Mouse (Mus musculus) spleen, postnatal 4 days (tissue): ENCODE data around the gene Ciart.
"Not testable (repeated sequence)": the region's sequence is repeated elsewhere in the genome, so short reads cannot be mapped to it uniquely, and the experiment has no call there.

ENCODE experiments used
- DNase-seq, 2 experiments: peaks; one replicate each; pipeline ENCODE4 v3.0.0; 2022; ENCODE audit warnings: low spot score in 2 of 2

Ciart gene

DNA sequence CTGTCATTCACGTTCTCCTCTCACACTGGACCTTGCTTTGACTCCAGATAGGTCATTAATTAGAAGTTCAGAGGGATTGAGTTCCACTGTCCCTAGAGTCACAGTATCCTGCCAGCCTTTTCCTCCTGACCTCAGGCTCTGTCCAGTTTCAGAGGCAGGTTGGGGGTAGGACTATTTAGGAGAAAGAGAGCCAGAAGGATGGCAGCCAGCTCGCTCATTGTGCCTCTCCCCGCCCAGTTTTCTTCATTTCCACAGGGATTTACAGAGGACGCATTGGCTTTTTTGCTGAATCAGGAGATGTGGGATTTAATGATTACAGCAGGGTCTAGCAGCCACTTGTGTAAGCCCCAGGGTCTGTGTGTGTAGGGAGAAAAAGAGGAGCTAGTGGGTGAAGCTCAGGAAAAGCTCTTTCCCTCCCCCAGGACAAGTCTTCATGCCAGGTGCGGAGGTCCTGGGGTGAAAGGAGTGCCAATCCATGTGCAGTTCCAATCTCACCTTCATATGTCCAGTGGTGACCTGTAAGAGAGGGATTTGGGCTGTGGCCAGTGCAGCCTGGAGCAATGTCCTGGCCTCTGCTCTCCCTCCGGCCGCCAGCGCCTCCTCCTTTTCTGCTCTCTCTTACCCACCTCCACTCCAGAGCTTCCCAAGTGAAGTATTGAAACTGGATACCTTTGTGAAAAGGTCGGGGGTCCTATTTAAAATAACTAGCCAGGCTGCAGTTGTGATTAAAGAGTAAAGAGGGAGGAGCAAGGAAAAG is 19.7 kb upstream of the Ciart start:
- DNase-seq = no peak

DNA sequence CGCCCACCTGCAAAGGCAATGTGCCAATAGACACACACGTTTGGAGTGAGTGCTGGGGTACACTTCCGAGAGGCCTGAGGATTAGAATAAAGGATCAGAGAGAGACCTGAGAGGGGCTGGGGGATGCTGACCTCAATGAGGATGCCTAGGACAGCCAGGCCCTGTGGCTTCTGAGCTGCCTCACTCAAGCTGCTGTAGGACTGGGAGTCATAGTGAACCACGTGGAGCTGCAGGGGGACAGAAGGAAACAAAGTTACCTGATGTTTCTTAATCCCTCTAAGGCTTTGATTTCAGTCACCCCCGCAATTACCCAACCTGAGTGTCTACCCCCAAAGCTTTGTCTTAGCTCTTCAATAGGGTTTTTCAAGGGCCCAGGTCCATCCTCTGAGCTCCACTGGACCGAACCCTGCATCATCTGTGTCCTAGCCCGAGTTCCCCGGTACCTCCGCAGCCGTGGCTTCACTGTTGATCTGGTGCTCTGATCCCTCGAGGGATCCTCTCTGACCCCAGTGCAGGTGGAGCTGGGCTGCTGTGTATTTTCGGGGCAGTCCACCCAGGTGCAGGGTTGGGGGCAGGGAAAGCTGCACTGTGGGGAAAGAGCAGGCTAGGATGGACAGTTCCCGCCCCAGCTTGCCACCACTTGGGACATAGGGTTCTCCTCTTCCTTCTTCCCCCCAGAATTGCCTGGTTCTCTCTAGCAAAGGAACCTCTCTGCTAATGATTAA is 17.9 kb upstream of the Ciart start:
- DNase-seq = no peak

DNA sequence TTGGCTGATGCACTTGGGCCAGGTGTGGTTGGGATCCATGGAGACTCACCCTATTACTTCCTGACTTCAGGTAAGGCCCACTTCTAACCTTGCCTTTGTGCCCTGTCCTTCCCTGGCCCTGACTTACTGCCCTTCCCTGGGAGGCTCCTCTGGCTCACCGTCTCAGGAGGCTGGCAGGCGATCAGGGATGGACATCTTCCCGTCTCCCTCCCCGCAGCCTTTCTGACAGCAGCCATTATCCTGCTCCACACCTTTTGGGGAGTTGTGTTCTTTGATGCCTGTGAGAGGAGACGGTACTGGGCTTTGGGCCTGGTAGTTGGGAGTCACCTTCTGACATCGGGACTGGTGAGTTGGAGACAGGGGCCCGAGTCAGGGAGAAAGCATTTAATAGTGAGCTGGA is 13.4 kb upstream of the Ciart start:
- DNase-seq = not testable (repeated sequence)

DNA sequence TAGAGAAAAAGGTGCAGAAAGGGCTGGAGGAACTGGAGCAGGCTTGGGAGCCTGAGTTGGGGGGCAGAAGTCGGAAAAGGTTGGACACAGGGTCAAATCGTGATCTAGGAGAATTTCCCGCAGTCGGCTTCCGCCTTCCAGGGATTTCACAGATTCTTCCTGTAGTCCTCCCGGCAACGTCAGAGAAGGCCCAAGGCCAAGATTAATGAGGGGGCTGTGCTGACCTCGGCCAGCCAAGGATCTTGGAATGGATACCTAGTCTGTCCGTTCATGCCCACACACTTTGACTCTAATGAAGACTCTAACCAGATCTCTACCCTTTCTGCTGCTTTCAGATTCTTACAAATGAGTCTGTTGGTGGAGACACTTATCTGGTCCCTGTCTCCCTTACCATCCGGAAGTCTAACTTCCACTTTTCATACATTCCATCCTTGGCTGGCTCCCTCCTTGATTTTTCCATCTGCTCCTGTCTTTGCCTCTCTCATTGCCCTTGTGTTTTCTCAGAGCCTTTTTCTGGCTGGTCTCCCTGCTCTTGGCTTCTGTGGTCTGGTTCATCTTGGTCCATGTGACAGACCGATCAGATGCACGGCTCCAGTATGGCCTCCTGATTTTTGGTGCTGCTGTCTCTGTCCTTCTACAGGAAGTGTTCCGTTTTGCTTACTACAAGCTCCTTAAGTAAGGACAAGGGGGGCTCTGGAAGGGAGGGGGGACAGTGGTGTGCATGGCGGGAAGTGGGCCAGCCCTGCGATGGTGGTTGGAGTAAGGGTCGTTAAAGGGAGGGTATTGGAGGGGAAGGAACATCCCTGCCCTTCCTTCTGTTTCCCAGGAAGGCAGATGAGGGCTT is 12.5 kb upstream of the Ciart start:
- no peak for DNase-seq

DNA sequence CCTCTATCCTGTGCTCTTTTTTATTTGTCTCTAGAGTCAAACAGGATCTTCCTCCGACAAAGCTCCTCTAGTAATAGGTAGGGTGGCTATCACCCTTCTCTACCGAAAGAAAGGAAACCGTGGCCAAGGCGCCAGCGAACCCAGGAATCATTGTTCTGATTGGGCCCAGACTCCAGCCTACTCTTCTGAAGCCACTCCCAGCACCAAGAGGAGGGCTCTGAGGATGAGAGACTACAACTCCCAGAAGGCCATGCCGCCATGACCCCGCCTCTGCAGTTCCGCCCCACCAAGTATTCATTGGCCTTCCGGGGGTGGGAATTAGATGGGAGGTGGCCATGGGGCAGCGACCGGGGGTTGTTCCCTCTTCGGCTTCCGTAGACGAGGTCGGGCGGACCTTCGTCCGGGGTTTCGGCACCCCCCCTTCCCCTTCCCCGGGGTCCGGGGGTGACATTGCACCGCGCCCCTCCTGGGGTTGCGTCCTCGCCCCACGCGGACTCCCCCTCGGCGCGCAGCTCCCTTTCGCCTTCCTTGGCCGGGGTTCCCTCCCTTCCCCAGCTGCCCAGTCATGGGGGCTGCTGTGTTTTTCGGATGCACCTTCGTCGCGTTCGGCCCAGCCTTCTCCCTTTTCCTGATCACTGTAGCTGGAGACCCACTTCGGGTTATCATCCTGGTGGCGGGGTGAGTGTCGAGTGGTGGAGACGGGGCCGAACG is 11.7 kb upstream of the Ciart start, which contains the start of gene Aph1a:
Gene Aph1a, plus strand, starts transcription at position 364 of the 711 bp plus-strand sequence.
- DNase-seq = peak; percentile 94 to 95

DNA sequence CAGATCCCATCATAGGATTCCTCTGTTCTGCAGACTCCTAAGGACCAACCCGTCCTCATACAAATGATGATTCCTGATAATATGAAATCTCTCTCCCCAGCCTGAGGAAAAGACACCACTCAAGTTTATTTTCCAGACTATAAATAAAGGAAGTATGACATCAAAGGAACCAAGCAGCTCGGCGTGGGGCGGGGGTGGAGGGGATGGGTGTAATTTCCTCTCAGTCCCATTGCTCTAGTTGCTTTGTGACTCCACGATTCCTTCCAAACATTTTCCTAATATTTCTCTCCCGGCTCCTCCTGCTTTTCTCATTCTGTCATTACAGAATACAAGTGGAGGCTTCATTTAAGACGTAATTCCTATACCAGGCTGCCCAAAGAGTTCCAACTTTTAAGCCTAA is 11.1 kb upstream of the Ciart start:
- DNase-seq = no peak

DNA sequence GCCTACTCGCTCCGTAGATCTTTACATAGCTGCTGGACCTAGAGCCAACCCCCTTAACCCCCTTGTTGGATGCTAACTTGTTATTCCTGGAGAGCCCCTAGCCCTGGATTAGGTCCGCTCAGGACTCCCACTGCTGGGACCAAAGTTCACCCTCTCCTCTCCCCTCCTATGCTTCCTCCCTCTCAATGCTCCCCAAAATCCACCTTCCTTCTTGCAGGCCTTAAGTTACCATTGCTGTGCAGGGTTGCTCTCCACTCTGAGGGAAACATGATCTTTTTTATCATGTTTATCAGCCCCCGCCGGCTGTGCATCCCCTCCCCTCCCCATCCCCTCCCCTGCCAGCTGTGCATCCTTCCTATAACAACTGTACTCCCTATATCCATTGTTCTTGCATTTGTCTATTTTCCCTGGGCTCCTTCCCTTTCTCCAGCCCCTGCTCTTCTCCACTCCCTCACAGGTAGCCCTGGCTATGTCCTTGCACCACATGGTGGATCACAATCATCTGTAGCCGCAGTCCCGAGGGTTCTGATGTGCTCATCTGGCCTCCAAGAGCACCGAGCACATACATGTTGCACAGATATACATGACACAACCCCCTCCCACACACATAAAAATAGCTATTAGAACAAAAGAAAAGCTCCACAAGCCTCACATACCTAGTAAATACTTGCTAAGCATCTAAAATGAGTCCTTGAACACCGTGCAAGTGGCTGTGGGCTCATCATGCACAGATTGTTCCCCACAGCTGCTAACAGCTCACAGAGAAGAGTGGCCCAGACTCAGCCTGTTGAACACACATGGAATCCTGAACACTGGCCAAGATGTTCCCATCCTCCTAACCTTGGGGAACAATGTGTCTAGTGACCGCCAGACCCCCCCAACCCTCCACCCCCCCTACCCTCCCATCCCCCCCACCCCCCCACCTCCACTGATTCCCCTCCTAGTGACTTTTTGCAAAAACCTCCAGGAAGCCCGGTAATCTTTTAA is 10.3 kb upstream of the Ciart start:
- DNase-seq = no peak

DNA sequence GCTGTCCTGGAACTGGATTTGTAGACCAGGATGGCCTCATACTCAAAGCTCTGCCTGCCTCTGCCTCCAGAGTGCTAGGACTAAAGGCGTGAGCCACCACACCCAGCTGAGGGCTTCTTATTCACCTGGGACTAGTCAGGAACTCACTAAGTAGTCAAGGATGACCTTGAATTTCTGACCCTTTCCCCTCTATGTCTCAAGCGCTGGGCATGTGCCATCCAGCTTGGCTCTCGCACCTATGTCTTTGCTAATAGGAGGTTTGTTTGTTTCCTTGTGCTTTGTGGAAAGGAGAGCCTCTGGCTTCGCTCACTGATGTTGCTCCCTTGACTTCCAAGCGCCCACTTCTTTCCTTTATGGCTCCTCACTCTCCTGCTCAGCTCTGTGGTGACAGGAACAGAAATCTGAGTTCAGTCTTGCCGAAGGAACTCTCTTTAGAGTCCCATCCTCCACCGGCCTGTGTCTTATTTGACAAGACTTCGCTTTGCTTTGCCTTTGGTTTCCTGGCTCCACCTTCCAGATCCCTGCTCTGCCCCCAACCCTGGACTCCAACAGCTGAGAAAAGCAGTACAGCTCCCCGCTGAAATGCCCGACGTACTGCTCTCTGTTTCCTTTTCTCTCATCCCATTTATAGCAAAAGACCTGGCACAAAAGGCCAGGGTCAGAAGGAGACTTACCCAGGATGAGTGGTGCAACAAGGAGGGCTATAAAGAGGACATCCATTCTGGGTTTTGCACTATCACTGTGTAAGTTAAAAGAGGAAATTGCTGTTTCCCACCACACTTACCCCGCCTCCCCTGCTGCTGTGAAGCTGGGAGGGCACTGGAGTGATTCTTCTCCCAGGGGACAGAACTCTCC is 9.4 kb upstream of the Ciart start, which contains the start of gene BC028528:
Gene BC028528, minus strand, starts transcription at position 795 of the 855 bp plus-strand sequence.
- peak; percentile 52 to 71 for DNase-seq

DNA sequence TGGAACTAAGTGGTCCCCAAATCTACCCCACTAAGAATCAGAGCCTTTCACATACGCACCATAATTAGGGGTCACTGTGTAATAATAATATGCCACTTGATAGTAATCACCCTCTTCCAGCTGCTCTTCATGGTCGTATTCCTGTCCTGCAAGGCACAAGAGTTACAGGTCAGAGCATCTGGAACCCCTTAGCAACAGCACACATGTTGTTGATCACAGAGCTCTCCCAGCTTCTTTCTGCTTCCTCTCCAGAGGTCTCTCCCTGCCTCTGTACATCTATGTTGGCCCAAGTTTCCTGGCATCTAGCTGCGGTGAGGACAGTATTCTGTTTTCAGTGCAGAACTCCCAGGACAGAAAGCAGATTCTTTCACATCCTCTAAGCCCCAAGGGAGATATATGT is 7.6 kb upstream of the Ciart start:
- DNase-seq = no peak

DNA sequence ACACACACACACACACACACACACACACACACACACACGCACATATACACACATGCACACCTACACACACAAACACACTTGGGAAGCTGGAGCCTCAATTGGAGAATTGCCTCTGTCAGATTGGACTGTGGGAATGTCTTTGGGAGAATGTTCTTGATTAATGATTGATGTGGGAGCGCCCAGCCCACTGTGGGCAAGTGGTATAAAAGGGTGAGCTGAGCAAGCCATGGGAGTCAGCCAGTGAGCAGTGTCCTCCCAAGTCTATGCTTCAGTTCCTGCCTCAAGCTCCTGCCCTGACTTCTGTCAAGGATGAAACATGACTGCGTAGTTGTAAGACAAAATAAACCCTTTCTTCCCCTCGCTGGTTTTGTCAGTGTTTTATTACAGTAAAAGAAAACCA is 5.5 kb upstream of the Ciart start:
- no peak for DNase-seq

DNA sequence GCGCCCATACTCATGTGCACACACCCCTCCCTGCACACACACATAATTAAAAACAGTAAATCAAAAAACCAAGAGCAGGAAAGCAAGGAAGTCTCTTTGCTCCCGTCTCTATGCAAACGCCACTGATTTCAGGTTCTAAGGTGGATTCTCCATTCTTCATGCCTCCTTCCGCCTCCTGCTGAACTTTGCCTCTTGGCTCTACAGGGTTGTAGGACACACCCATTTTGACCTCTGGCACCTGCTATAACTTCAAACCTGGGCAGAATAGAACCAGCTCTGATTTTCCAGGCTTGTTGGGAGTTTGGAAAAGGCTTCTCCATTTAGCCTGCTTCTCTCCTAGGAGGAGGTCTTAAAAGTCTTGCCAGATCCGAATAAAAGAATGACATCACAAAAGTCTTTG is 2.3 kb upstream of the Ciart start:
- DNase-seq = no peak

DNA sequence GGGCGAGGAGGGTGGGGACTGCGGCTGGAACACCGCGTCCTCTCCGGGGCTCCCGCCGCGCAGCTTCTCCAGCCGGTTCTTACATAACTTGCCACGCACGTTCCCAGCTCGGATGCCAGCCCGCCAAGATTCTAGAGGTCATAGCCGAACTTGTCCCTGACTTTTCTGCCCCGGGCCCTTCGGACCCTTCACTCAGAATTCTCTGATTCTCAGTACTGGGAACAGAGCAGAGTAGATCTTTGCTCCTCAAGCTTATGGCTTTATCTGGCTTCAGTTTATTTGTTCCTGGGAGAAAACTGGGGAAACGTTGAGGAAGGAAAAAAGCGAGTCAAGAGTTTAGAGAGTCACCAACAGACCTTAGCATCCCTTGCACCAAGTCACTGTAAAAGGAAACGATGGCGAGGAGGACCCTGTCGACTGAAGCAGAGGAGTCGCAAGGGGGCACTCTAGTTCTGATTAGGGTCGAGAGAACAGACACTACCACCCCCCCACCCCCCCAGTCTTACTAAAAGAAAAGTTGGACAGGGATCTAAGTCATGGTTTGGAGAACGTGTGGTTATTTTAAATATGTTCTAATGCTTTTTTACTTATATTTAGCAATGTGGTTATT is 870 bp upstream of the Ciart start:
- DNase-seq = peak; percentile 66 to 78

DNA sequence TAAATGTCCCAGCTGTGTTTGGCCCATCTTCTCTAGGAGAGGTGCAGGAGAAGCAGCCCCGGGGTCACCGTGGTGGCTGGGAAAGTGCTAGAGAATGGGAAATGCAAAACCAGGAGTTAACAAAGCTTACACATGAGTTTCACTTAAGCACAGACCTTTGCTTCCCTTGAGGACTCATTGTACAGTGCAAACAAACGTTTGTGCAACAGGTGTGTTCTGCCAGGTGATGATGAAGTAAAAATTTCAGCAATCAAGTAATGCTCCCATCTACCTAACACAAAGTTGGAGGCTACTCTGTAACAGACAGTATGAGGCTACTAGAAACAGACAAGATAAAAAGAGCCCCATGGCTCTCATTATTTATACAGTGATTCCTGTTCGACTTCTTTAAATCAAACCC is 3.0 kb downstream of the Ciart start:
- DNase-seq = no peak

DNA sequence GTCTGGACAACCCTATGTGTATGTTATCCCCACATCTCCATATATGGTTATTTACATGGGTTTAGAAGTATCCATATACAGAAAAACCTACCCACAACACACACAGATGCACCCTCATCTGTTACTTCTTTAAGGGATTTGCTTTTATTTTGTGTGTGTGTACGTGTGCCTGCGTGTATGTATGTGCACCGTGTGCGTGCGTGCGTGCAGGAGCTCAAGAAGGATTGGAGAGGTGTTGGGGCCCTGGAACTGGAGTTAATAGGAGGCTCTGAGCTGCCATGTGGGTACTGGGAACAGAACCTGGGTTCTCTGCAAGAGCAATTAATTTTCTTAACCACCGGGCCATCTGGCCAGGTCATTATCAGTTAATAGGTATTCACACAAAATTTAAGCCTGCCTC is 10.0 kb downstream of the Ciart start:
- DNase-seq = no peak

DNA sequence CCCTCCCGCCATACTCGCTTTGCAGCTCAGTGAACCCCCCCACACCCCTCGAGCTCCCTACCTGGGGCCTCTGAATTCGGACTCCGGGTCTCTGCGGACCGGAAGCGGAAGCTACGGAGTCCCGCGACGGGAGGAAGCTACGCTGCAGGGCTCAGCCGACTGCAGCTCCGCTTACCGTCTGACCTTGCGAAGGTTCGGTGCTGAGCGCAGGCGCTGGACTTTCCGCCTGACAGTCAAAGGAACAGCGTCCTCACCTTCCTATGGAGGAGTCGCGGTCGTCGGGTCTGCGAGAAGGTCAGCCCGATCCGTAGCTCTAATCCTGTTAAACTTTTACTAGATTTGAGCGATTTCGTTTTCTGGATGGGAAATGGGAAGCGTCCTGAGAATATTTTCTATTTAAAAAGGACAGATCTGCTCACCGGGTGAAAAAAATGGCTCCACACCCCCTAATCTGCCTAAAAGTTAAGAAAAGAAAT is 10.6 kb downstream of the Ciart start, which contains the start of gene Mrps21:
Gene Mrps21, minus strand, starts transcription at position 128 of the 476 bp plus-strand sequence.
- peak; percentile 82 to 90 for DNase-seq

DNA sequence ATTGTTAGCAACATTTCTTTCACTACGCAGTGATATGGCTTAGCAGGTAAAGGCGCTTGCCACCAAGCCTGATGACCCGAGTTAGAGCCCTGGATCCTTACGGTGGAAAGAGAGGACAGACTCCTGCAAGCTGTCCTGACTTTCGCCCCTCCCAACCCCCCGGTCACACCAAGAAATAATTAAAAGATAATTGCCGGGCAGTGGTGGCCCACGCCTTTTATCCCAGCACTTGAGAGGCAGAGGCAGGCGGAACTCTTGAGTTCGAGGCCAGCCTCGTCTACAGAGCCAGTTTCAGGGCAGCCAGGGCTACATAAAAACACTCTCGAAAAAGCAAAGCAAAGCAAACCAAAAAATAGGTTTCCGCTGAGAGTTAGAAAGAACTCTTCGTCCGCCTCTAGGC is 11.1 kb downstream of the Ciart start:
- DNase-seq = peak in 1 of 2 experiments; percentile 69

DNA sequence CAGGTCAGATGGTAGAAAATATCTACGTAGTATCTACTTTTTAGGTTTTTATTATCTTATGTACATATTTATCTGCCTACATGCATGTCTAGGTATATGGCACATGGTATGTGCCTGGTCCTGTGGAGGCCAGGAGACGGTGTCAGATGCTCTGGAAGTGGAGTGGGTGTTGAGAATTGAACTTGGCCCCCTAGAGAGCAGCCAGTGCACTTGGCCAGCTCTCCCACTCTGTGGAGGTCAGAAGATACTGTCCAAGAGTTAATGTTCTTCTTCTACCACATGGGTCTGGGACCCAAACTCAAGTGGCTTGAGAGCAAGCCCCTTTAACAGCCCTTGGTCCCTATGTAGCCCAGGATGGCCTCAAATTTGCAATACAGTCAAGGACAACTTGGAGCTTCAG is 14.6 kb downstream of the Ciart start:
- DNase-seq = no peak

DNA sequence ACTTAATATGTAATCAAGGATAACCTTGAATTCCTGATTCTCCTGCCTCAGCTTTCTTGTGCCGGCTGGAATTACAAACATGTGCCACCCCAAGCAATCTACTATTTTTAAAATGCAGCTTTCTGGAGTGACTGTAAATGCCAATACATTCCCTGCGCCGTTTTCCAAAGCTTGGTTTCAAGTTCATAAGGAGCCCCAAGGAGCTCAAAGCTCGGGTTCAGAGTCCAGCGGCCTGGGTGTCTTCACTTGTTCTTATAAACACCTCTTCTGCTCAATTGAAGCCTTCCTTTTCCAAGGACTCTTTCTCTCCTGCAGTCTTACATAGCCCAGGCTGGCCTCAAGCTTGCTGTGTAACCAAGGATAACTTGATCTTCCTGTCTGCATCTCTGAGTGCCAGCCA is 16.0 kb downstream of the Ciart start:
- DNase-seq = no peak

DNA sequence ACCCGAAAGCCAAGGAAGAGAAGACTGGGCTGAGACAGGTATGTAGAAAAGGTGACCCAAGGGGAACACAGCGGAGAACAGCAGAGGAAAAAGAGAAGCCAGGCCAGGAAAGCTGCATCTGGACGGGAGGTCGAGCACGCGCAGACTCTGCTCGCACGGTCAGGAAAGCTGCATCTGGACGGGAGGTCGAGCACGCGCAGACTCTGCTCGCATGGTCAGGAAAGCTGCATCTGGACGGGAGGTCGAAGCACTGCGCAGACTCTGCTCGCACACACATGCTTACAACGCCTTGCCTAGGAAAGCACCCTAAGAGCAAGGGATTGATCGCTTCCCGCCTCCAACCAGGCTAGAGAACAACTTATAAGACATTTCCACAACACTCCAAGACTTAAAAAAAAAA is 16.5 kb downstream of the Ciart start:
- no peak for DNase-seq
